Mouse (Mus musculus): ENCODE data around the gene Creb3l2. TPM values are rescaled to one million over a fixed set of nuclear protein-coding genes. Genes with fewer than 3 reads are reported as not detected.

Gene Creb3l2
- total and polyA plus RNA-seq, 2 experiments from 2014 or later: 2.0 to 5.0 TPM

DNA sequence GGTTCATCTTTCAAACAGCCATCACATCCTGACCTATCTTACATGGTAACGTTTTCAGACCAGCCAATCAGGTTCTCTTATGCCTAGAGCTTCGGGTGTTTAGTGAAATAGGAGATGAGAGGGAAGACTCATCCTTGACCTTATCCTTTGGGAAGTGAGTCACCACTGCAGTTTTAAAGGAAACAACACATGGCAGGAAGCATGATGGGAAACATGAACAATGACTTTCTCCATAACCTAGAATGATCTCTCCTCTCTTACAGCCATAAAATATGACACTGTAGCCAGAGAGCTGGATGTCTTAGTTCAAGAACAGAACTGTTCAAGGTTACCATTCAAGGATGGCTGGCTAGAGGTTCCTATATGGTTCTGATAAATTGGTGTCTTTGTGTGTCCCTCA lies 158.6 kb downstream of the Creb3l2 start:
- ATAC-seq: no peak

DNA sequence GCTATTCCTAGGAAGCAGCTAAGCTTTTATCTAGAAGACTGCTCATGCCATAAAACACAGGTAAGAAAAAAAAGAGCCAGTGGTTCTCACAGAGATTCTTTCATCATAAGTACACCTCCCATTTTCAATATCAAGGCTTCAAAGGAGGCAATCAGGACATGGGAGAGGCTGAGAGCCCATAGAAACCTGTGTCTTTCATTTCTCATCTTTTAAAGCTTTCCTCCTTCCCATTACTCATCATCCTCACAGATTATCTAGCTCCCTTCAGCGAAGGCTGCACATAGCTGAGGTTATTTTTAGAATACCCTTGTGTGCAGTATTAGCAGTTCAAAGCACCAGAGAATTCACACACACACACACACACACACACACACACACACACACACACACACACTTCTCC lies 159.3 kb downstream of the Creb3l2 start:
- ATAC-seq (no peak), DNase-seq (no peak)
- Histone ChIP-seq H3K4me2 (ENCODE audit: low read depth) (no peak overlapping the region), H3K9ac (no peak overlapping the region), H3K9me3 (ENCODE audit: low read length) (no peaks in the 10 kb centered on the region), H3K27me3 (ENCODE audit: insufficient read depth, low read length) (no peaks in the 10 kb centered on the region), H3K36me3 (ENCODE audit: insufficient read depth) (no peaks in the 10 kb centered on the region; the same call in 1 of the 2 replicates), H3K4me3 (ENCODE audit: low read depth, low read length) (no peak overlapping the region), H3K4me1 (ENCODE audit: insufficient read depth) (no peaks in the 10 kb centered on the region), H3K27ac (ENCODE audit: low read depth, low read length) (no peak overlapping the region)
- no peak for TF ChIP-seq CTCF (IDR thresholded peaks at IDR 0.05; ENCODE audit: low read depth)
- WGBS: 50% methylated on average over 1 of the region's 1 CpGs

More for the DNA sequence above, 158.6 kb downstream of the Creb3l2 start:
- Histone ChIP-seq H3K27ac (ENCODE audit: low read depth, low read length) (no peak overlapping the region), H3K27me3 (ENCODE audit: insufficient read depth, low read length) (no peaks in the 10 kb centered on the region), H3K9me3 (ENCODE audit: low read length) (no peaks in the 10 kb centered on the region), H3K4me2 (ENCODE audit: low read depth) (no peak overlapping the region), H3K4me1 (ENCODE audit: insufficient read depth) (no peaks in the 10 kb centered on the region), H3K36me3 (ENCODE audit: insufficient read depth) (no peaks in the 10 kb centered on the region; the same call in 1 of the 2 replicates), H3K4me3 (ENCODE audit: low read depth, low read length) (no peak overlapping the region), H3K9ac (no peak overlapping the region)
- DNase-seq: no peak
- no peak for TF ChIP-seq CTCF (IDR thresholded peaks at IDR 0.05; ENCODE audit: low read depth)
- WGBS: 86% methylated on average over 2 of the region's 2 CpGs

Other genes with a start within 250 kb of the Creb3l2 start
- gene Dgki, start 142.0 kb downstream of the Creb3l2 start, total RNA-seq (2014; rRNA removed): 30.2 and 34.0 TPM in 2 replicates
- 3.3 and 5.5 TPM in 2 replicates for gene Dgki, start 142.0 kb downstream of the Creb3l2 start, polyA plus RNA-seq (2015; fragmentation: Nextera tagmentation; extraction: Ambion mirVana)
- not detected in 2 replicates for gene Akr1d1, start 88.0 kb upstream of the Creb3l2 start, total RNA-seq (2014; rRNA removed)
- not detected in 2 replicates for gene Akr1d1, start 88.0 kb upstream of the Creb3l2 start, polyA plus RNA-seq (2015; fragmentation: Nextera tagmentation; extraction: Ambion mirVana)